Mouse (Mus musculus): ENCODE measurements around the gene Arap2. TPM values are rescaled to one million over a fixed set of nuclear protein-coding genes. Genes with fewer than 3 reads are reported as not detected.
A peak's percentile ranks its signal among the peaks of the same experiment; 100 is the strongest.

The Arap2 gene
- polyA plus RNA-seq, 1 experiment from 2014 or later: 4.5 TPM

GRCm38 (mm10) chr5:62777804-62778203 is 11.8 kb upstream of the Arap2 start:
- H3K27ac ChIP-seq (ENCODE audit: low read depth): no peak overlapping the region
- H3K4me3 ChIP-seq (ENCODE audit: low read depth, low read length): no peak overlapping the region
- no peaks in the 10 kb centered on the region for H3K36me3 ChIP-seq (ENCODE audit: control insufficient read depth, insufficient read depth, low read length)
- DNase-seq (ENCODE audit: low spot score): no peak
- no peaks in the 10 kb centered on the region for H3K27me3 ChIP-seq (replicated peaks; ENCODE audit: control insufficient read depth, insufficient read depth, low read length)
- 75% methylated on average over 8 of the region's 8 CpGs for WGBS
- H3K9ac ChIP-seq (ENCODE audit: low read length): no peak overlapping the region
- no peaks in the 10 kb centered on the region for H3K4me1 ChIP-seq (replicated peaks; ENCODE audit: control insufficient read depth, insufficient read depth, low read length)
- no peaks in the 10 kb centered on the region for H3K9me3 ChIP-seq (ENCODE audit: control insufficient read depth, low read length)
- no peak overlapping the region for H3K4me2 ChIP-seq (ENCODE audit: low read length)
- no peak for ATAC-seq (replicated peaks; ENCODE audit: low FRiP score, low TSS enrichment, low read depth)

- ATAC-seq (replicated peaks; ENCODE audit: low FRiP score, low TSS enrichment, low read depth): no peak
- no peak for DNase-seq (ENCODE audit: low spot score)
- 74% methylated on average over 11 of the region's 11 CpGs for WGBS
Measured at GRCm38 (mm10) chr5:62771775-62772599, 6.0 kb upstream of the Arap2 start.

GRCm38 (mm10) chr5:62765459-62765783 is 538 bp downstream of the Arap2 start:
- Histone ChIP-seq H3K4me3 (ENCODE audit: low read depth, low read length) (peak overlapping the region; percentile 58), H3K27ac (ENCODE audit: low read depth) (no peak overlapping the region), H3K4me2 (ENCODE audit: low read length) (peak overlapping the region; percentile 71), H3K9ac (ENCODE audit: low read length) (peak overlapping the region; percentile 54), H3K4me1 (replicated peaks; ENCODE audit: control insufficient read depth, insufficient read depth, low read length) (0 out of 2 replicates have a peak, but pooled peaks cover 2% of the 10 kb centered on the region), H3K9me3 (ENCODE audit: control insufficient read depth, low read length) (no peaks in the 10 kb centered on the region), H3K27me3 (replicated peaks; ENCODE audit: control insufficient read depth, insufficient read depth, low read length) (no peaks in the 10 kb centered on the region), H3K36me3 (ENCODE audit: control insufficient read depth, insufficient read depth, low read length) (no peaks in the 10 kb centered on the region)
- 17% methylated on average over 5 of the region's 5 CpGs for WGBS
- peak; percentile 65; the same call in 1 of the 2 replicates for ATAC-seq (replicated peaks; ENCODE audit: low FRiP score, low TSS enrichment, low read depth)
- DNase-seq (ENCODE audit: low spot score): no peak

More at GRCm38 (mm10) chr5:62771775-62772599, 6.0 kb upstream of the Arap2 start:
- H3K4me2 ChIP-seq (ENCODE audit: low read length): no peak overlapping the region
- no peaks in the 10 kb centered on the region for H3K4me1 ChIP-seq (replicated peaks; ENCODE audit: control insufficient read depth, insufficient read depth, low read length)
- no peak overlapping the region for H3K9ac ChIP-seq (ENCODE audit: low read length)
- no peaks in the 10 kb centered on the region for H3K9me3 ChIP-seq (ENCODE audit: control insufficient read depth, low read length)
- H3K27ac ChIP-seq (ENCODE audit: low read depth): no peak overlapping the region
- H3K4me3 ChIP-seq (ENCODE audit: low read depth, low read length): no peak overlapping the region
- H3K36me3 ChIP-seq (ENCODE audit: control insufficient read depth, insufficient read depth, low read length): no peaks in the 10 kb centered on the region
- H3K27me3 ChIP-seq (replicated peaks; ENCODE audit: control insufficient read depth, insufficient read depth, low read length): no peaks in the 10 kb centered on the region

- Histone ChIP-seq H3K4me2 (ENCODE audit: low read length) (no peak overlapping the region), H3K27ac (ENCODE audit: low read depth) (no peak overlapping the region), H3K36me3 (ENCODE audit: control insufficient read depth, insufficient read depth, low read length) (no peaks in the 10 kb centered on the region), H3K27me3 (replicated peaks; ENCODE audit: control insufficient read depth, insufficient read depth, low read length) (no peaks in the 10 kb centered on the region), H3K4me1 (replicated peaks; ENCODE audit: control insufficient read depth, insufficient read depth, low read length) (0 out of 2 replicates have a peak, but pooled peaks cover 2% of the 10 kb centered on the region), H3K4me3 (ENCODE audit: low read depth, low read length) (no peak overlapping the region), H3K9me3 (ENCODE audit: control insufficient read depth, low read length) (no peaks in the 10 kb centered on the region), H3K9ac (ENCODE audit: low read length) (no peak overlapping the region)
- DNase-seq (ENCODE audit: low spot score) (no peak), ATAC-seq (replicated peaks; ENCODE audit: low FRiP score, low TSS enrichment, low read depth) (no peak)
- 74% methylated on average over 5 of the region's 5 CpGs for WGBS
Measured at GRCm38 (mm10) chr5:62764161-62764560, 1.8 kb downstream of the Arap2 start.

GRCm38 (mm10) chr5:62763046-62763445 is 2.9 kb downstream of the Arap2 start:
- 0 out of 2 replicates have a peak, but pooled peaks cover 2% of the 10 kb centered on the region for H3K4me1 ChIP-seq (replicated peaks; ENCODE audit: control insufficient read depth, insufficient read depth, low read length)
- no peaks in the 10 kb centered on the region for H3K36me3 ChIP-seq (ENCODE audit: control insufficient read depth, insufficient read depth, low read length)
- 91% methylated on average over 1 of the region's 1 CpGs for WGBS
- ATAC-seq (replicated peaks; ENCODE audit: low FRiP score, low TSS enrichment, low read depth) (no peak), DNase-seq (ENCODE audit: low spot score) (no peak)
- H3K9me3 ChIP-seq (ENCODE audit: control insufficient read depth, low read length): no peaks in the 10 kb centered on the region
- H3K27ac ChIP-seq (ENCODE audit: low read depth): no peak overlapping the region
- no peak overlapping the region for H3K9ac ChIP-seq (ENCODE audit: low read length)
- no peak overlapping the region for H3K4me2 ChIP-seq (ENCODE audit: low read length)
- no peak overlapping the region for H3K4me3 ChIP-seq (ENCODE audit: low read depth, low read length)
- no peaks in the 10 kb centered on the region for H3K27me3 ChIP-seq (replicated peaks; ENCODE audit: control insufficient read depth, insufficient read depth, low read length)

GRCm38 (mm10) chr5:62762298-62762960 is 3.5 kb downstream of the Arap2 start:
- DNase-seq (ENCODE audit: low spot score) (no peak), ATAC-seq (replicated peaks; ENCODE audit: low FRiP score, low TSS enrichment, low read depth) (no peak)
- no peak overlapping the region for H3K27ac ChIP-seq (ENCODE audit: low read depth)
- 0 out of 2 replicates have a peak, but pooled peaks cover 2% of the 10 kb centered on the region for H3K4me1 ChIP-seq (replicated peaks; ENCODE audit: control insufficient read depth, insufficient read depth, low read length)
- H3K9ac ChIP-seq (ENCODE audit: low read length): no peak overlapping the region
- H3K4me3 ChIP-seq (ENCODE audit: low read depth, low read length): no peak overlapping the region
- H3K27me3 ChIP-seq (replicated peaks; ENCODE audit: control insufficient read depth, insufficient read depth, low read length): no peaks in the 10 kb centered on the region
- H3K4me2 ChIP-seq (ENCODE audit: low read length): no peak overlapping the region
- 13% methylated on average over 4 of the region's 4 CpGs for WGBS
- no peaks in the 10 kb centered on the region for H3K9me3 ChIP-seq (ENCODE audit: control insufficient read depth, low read length)
- H3K36me3 ChIP-seq (ENCODE audit: control insufficient read depth, insufficient read depth, low read length): no peaks in the 10 kb centered on the region

GRCm38 (mm10) chr5:62760791-62761504 is 5.0 kb downstream of the Arap2 start:
- no peak for ATAC-seq (replicated peaks; ENCODE audit: low FRiP score, low TSS enrichment, low read depth)
- no peak for DNase-seq (ENCODE audit: low spot score)

GRCm38 (mm10) chr5:62755808-62756527 is 10.0 kb downstream of the Arap2 start:
- no peak overlapping the region for H3K27ac ChIP-seq (ENCODE audit: low read depth)
- 85% methylated on average over 3 of the region's 3 CpGs for WGBS
- DNase-seq (ENCODE audit: low spot score) (no peak), ATAC-seq (replicated peaks; ENCODE audit: low FRiP score, low TSS enrichment, low read depth) (no peak)
- H3K27me3 ChIP-seq (replicated peaks; ENCODE audit: control insufficient read depth, insufficient read depth, low read length): no peaks in the 10 kb centered on the region
- no peaks in the 10 kb centered on the region for H3K36me3 ChIP-seq (ENCODE audit: control insufficient read depth, insufficient read depth, low read length)
- H3K9ac ChIP-seq (ENCODE audit: low read length): no peak overlapping the region
- no peak overlapping the region for H3K4me3 ChIP-seq (ENCODE audit: low read depth, low read length)
- no peaks in the 10 kb centered on the region for H3K9me3 ChIP-seq (ENCODE audit: control insufficient read depth, low read length)
- H3K4me1 ChIP-seq (replicated peaks; ENCODE audit: control insufficient read depth, insufficient read depth, low read length): no peaks in the 10 kb centered on the region
- H3K4me2 ChIP-seq (ENCODE audit: low read length): no peak overlapping the region

More at GRCm38 (mm10) chr5:62760791-62761504, 5.0 kb downstream of the Arap2 start:
- Histone ChIP-seq H3K4me2 (ENCODE audit: low read length) (no peak overlapping the region), H3K36me3 (ENCODE audit: control insufficient read depth, insufficient read depth, low read length) (no peaks in the 10 kb centered on the region), H3K4me1 (replicated peaks; ENCODE audit: control insufficient read depth, insufficient read depth, low read length) (0 out of 2 replicates have a peak, but pooled peaks cover 2% of the 10 kb centered on the region), H3K27ac (ENCODE audit: low read depth) (no peak overlapping the region), H3K27me3 (replicated peaks; ENCODE audit: control insufficient read depth, insufficient read depth, low read length) (no peaks in the 10 kb centered on the region), H3K4me3 (ENCODE audit: low read depth, low read length) (no peak overlapping the region), H3K9me3 (ENCODE audit: control insufficient read depth, low read length) (no peaks in the 10 kb centered on the region), H3K9ac (ENCODE audit: low read length) (no peak overlapping the region)
- 67% methylated on average over 5 of the region's 5 CpGs for WGBS
